Mouse (Mus musculus) testis, postnatal 10 days (tissue): ENCODE results near the gene Tmem110.

Source experiments
- DNase-seq: peaks from one replicate; pipeline ENCODE4 v3.0.0; 2021; ENCODE audit warnings: low spot score

The Tmem110 gene

GRCm38 (mm10) chr14:30825476-30826131 is at the start of gene Tmem110:
Gene Tmem110, plus strand, starts transcription at chr14:30825590.
- peak; percentile 92 for DNase-seq

DNA sequence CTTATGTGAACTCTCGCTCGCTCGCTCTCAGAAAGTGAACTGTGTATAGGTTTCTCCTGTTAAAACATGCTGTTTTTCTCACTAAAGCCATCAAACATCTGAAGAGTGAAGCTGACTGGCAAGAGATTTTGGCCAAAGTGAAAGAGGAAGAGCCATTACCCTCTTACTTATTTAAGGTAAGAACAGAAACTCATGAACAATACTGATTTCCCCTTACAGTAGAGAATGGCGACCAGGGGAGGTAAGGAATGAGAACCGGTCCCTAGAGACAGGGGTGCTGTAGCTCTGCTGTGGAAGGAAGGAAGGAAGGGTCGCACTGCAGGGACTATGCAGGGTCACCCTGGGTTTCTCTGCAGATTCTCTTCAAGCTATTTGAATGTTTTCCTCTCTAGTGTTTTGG is 40.8 kb upstream of the Tmem110 start:
- DNase-seq, result no peak

GRCm38 (mm10) chr14:30789471-30789870 is 35.9 kb upstream of the Tmem110 start:
- no peak for DNase-seq

- DNase-seq, result no peak
Observed at GRCm38 (mm10) chr14:30792871-30793270, 32.5 kb upstream of the Tmem110 start.

DNA sequence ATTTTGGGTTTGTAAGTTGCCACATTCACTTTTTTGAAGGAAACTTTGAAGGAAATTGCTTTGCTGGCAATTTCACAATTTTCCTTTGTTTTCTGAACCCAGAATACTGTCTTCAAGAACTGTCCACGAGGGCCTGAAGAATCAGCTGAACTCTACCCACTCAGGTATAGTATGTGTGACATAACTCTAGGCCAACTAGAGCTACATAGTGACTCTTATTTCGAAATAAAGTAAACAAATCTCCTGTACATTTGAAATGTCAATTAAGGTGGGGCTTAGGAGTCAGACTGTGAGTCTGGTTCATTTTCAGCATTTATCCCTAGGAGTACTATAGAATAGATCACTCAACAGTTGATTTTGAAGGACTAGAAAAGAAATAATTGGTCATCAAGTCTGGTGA is 23.6 kb upstream of the Tmem110 start:
- no peak for DNase-seq

GRCm38 (mm10) chr14:30821136-30821535 is 4.3 kb upstream of the Tmem110 start:
- DNase-seq, result no peak

GRCm38 (mm10) chr14:30824456-30824995 is 864 bp upstream of the Tmem110 start:
- no peak for DNase-seq

- DNase-seq, result no peak
Observed at GRCm38 (mm10) chr14:30825021-30825475, 342 bp upstream of the Tmem110 start.

- DNase-seq, result no peak
Observed at GRCm38 (mm10) chr14:30826174-30827140, 1.1 kb downstream of the Tmem110 start.

DNA sequence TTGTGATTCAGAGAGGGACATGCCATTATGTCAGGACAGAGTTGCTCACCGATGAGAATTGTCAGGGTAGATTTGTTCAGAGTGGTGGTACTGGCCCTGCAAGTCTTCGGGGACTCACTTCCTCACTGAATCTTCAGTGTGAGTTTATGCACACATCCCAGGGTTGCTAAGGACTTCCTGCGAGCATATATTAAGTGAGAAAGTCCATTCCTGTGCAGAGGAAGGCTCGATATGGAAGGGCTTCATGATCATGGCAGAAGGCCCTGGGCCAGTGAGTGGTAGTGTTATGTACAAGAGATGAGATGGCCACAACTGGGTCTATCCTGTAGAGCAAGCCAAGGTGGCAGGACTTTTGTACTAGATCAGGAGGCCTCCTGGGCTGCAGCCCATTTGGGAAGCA is 2.1 kb downstream of the Tmem110 start:
- no peak for DNase-seq

- DNase-seq, result no peak
Observed at GRCm38 (mm10) chr14:30828077-30828476, 2.7 kb downstream of the Tmem110 start.

DNA sequence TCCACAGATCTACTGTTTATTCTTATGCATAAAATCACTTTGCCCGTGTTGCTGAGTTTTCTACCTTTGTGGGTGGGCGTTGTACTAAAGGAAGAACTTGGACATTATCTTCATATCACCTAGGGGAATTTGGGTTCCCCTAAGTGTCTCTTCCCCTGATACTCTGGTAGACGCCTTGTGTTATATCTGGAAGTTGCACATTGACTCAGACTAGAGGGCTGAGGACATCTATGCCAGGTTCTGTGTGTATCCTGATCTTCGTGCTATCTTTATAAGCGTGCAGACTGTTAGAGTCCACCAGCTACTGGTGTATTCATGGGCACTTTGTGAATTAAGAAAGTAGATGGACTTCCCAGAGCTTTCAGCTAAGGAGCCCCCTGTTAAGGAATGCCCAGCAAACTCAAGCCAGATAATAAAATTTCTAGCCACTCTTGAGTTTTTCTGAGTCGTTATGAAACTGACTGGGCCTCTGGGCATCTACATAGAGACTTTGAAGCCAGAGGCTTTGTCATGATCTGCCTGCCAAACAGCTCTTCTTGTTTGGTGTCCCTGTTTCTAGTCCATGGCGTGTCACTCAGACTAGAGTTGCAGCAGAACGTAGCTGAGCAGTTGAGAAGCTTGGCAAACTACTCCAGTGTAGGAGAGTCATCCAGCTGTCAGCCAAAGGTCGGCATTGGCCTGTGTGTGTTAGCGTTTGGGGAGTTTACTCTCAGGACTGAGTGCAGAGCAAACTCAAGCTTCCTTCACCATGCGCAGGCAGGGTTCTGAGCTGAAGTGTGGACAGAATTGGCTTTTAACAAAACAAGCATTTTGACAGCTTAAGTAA is 3.5 kb downstream of the Tmem110 start:
- DNase-seq, result no peak

- no peak for DNase-seq
Observed at GRCm38 (mm10) chr14:30837416-30837996, 12.1 kb downstream of the Tmem110 start.

DNA sequence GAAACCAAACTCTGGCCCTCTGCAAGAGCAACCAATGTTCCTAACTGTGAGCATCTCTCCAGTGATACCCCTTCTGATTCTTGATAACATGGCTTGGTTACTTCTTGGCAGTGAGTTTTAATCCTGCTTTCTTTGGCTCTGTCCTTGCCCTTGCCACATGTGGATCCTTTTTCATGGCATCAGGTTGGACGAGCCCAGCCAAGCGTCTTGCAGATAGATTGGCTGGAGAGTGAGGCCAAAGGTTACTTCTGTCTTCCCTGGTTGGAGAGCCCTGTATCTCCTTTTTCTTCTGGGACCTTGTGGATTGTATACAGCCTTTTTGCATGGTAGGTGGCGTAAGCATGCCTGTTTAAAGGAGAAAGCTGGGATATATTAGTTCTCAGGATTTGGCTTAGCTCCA is 18.3 kb downstream of the Tmem110 start:
- DNase-seq, result no peak

DNA sequence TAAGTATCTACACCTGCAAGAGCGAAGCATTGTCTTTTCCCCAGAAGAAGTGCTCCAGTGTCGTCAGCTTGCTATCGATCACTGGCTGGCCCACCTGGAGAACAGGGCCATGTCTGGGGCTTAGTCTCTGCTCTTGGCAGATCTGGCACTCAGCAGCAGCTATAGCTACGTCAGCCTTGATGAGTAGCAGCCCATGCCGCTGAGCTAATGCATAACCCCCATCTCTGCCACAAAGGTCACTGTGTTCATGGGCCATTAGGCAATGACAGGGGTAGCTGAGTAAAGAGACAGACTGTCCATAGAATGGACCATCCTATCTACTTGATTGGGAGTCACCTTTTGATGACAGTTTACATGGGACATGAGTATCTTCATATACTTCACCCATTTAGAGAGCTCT is 25.1 kb downstream of the Tmem110 start:
- DNase-seq, result no peak

DNA sequence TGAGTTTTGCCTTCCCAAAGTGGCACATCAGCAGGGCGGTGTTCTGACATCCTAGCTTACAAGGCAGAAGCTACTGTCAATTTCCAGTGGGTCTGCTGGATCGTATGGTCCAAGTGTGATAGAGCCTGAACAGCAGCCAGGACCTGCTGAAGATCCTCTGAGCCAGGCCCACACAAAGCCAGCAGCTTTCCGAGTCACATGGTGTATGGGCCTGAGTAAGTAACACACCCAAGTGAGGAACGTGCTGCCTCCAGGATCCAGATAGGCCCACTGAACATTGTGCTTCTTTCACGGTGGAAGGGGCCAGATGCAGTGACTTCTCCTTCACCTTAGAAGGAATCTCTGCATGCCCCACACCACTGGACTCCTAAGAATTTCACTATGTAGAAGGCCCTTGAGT is 26.9 kb downstream of the Tmem110 start:
- no peak for DNase-seq

DNA sequence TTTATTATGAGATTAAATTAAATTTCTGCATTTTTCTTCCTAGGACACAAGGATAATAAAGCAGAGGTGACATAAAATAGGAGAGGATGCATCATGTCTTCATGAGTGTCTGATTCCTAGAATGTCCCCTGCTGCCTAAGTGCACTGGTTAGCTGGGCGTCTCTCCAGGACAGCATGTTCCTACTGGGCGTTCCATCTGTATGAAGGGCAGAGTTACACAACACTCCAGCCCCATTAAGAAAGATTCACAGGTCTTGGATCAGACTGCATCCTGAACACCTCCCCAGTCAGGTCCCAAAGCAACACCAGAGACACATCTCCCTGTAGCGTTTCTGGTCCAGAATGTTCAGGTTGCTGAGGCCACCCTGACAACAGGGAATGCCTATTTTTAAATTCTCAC is 29.9 kb downstream of the Tmem110 start:
- no peak for DNase-seq

- no peak for DNase-seq
Observed at GRCm38 (mm10) chr14:30856885-30857507, 31.6 kb downstream of the Tmem110 start.

- DNase-seq, result peak; percentile 58
Observed at GRCm38 (mm10) chr14:30857990-30858389, 32.6 kb downstream of the Tmem110 start.

GRCm38 (mm10) chr14:30861421-30862125 is 36.2 kb downstream of the Tmem110 start:
- DNase-seq, result no peak
